Mouse (Mus musculus) heart, postnatal 0 days (tissue): ENCODE measurements around the gene Tppp3.

ENCODE experiments used
- CTCF ChIP-seq: IDR thresholded peaks from 2 replicates; pipeline ENCODE4 v1.5.1; 2016; ENCODE audit warnings: antibody characterized with exemption, control low read depth, low read depth
- EP300 ChIP-seq: IDR thresholded peaks from 2 replicates; pipeline ENCODE4 v1.6.1; 2016; ENCODE audit warnings: antibody characterized with exemption, low read depth

GRCm38 (mm10) chr8:105437078-105437748 is 34.1 kb downstream of the Tppp3 start:
- TF ChIP-seq EP300 (no peak), CTCF (no peak)
